Mouse (Mus musculus) embryo, embryonic 10.5 days (tissue): ENCODE measurements around the gene Fndc4.
A peak's percentile ranks its signal among the peaks of the same experiment; 100 is the strongest.

ENCODE experiments used
- DNase-seq: peaks from one replicate; pipeline ENCODE4 v3.0.0-alpha.2; 2015; ENCODE audit warnings: low spot score

Gene Fndc4

GRCm38 (mm10) chr5:31257616-31258015 lies 38.3 kb downstream of the Fndc4 start:
- DNase-seq = no peak

- DNase-seq = no peak
Observed at GRCm38 (mm10) chr5:31255971-31256370, 39.9 kb downstream of the Fndc4 start.

- DNase-seq = no peak
Observed at GRCm38 (mm10) chr5:31255381-31255780, 40.5 kb downstream of the Fndc4 start.

GRCm38 (mm10) chr5:31254901-31255300 lies 41.0 kb downstream of the Fndc4 start:
- DNase-seq = no peak

GRCm38 (mm10) chr5:31254452-31254851 lies 41.4 kb downstream of the Fndc4 start:
- DNase-seq = no peak

- DNase-seq = no peak
Observed at GRCm38 (mm10) chr5:31253806-31254205, 42.1 kb downstream of the Fndc4 start.

GRCm38 (mm10) chr5:31252795-31253545 lies 42.9 kb downstream of the Fndc4 start:
- DNase-seq = peak; percentile 22

GRCm38 (mm10) chr5:31252151-31252550 lies 43.7 kb downstream of the Fndc4 start:
- DNase-seq = no peak

- peak; percentile 45 for DNase-seq
Observed at GRCm38 (mm10) chr5:31251541-31252101, 44.3 kb downstream of the Fndc4 start, which contains the start of gene Krtcap3. Krtcap3 (plus strand) TSS chr5:31251691.

GRCm38 (mm10) chr5:31250716-31251115 lies 45.2 kb downstream of the Fndc4 start:
- DNase-seq = peak; percentile 16
